Mouse (Mus musculus): ENCODE results near the gene Cab39l. TPM values are rescaled to one million over a fixed set of nuclear protein-coding genes. Genes with fewer than 3 reads are reported as not detected.

Cab39l gene
- polyA plus RNA-seq, 1 experiment, result 34.7 TPM

DNA sequence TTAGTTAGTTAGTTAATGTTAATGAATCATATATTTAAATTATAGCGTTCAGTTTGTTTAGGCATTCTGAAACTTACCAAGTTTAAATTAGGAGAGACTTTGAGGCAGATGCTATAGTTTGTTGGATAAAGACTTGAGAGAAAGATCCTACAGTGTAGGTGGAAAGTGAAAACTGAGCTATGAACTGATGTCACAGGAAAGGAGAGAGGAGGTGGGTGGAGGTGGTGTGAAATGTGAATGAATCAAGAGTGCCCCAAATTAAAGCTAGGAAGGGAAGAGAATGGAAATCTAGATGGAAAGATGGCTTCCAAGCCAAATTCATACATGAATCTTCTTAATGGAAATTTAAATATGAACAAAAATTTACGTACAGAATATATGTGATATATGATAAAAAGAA is 25.7 kb downstream of the Cab39l start:
- no peak for TF ChIP-seq POLR2A (IDR thresholded peaks at IDR 0.05; ENCODE audit: control insufficient read depth, low read depth, low read length)
- no peak for TF ChIP-seq CTCF (IDR thresholded peaks at IDR 0.05; ENCODE audit: control insufficient read depth, insufficient read depth, insufficient replicate concordance, low read depth, low read length)
- no peak overlapping the region for H3K27ac ChIP-seq (ENCODE audit: control insufficient read depth, insufficient read depth, low read depth, low read length)
- H3K27me3 ChIP-seq (ENCODE audit: control insufficient read depth, insufficient read depth, low read length), result no peaks in the 10 kb centered on the region
- no peak overlapping the region for H3K4me3 ChIP-seq (ENCODE audit: control insufficient read depth, low read depth, low read length)
- H3K4me1 ChIP-seq (ENCODE audit: control insufficient read depth, insufficient read depth, low read length), result no peaks in the 10 kb centered on the region
- no peaks in the 10 kb centered on the region for H3K36me3 ChIP-seq (ENCODE audit: control insufficient read depth, insufficient read depth, low read length)

DNA sequence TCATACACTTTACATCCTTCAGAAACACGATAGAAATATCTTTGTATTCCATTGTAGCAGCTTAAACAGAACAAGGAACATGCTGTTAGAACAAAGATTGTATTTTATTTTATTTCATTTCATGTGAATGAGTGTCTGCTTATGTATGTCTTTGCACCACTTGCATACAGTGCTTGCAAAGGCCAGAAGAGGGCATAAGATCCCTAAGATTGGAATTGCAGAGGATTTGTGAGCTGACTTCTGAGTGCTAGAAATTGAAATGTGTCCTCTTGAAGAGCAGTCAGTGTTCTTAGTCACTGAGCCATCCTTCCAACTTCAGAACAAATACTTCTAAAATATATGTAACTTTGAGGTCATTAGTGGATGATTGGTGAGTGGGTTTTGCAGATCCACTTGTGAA is 27.0 kb downstream of the Cab39l start:
- Histone ChIP-seq H3K4me1 (ENCODE audit: control insufficient read depth, insufficient read depth, low read length) (no peaks in the 10 kb centered on the region), H3K27ac (ENCODE audit: control insufficient read depth, insufficient read depth, low read depth, low read length) (no peak overlapping the region), H3K36me3 (ENCODE audit: control insufficient read depth, insufficient read depth, low read length) (no peaks in the 10 kb centered on the region), H3K4me3 (ENCODE audit: control insufficient read depth, low read depth, low read length) (no peak overlapping the region), H3K27me3 (ENCODE audit: control insufficient read depth, insufficient read depth, low read length) (no peaks in the 10 kb centered on the region)
- no peak for TF ChIP-seq CTCF (IDR thresholded peaks at IDR 0.05; ENCODE audit: control insufficient read depth, insufficient read depth, insufficient replicate concordance, low read depth, low read length)
- no peak for TF ChIP-seq POLR2A (IDR thresholded peaks at IDR 0.05; ENCODE audit: control insufficient read depth, low read depth, low read length)

DNA sequence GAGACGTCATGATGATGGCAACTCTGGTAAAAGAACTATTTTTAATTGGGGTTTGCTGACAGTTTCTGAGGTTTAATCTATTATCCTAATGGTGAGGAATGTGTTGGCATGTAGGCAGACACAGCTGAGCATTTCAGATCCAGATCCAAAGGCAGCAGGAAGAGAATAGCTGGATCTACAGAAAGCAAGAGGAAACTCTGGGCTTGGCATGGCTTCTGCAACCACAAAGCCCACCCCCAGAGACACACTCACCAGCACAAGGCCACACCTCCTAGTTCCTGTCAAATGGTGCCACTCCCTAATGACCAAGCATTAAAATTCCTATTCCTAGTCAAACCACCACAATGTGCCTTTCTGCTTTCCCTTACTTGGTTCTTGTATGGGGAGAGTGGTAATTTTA is 30.0 kb downstream of the Cab39l start:
- Histone ChIP-seq H3K36me3 (ENCODE audit: control insufficient read depth, insufficient read depth, low read length) (no peaks in the 10 kb centered on the region), H3K4me1 (ENCODE audit: control insufficient read depth, insufficient read depth, low read length) (no peaks in the 10 kb centered on the region), H3K27me3 (ENCODE audit: control insufficient read depth, insufficient read depth, low read length) (no peaks in the 10 kb centered on the region), H3K4me3 (ENCODE audit: control insufficient read depth, low read depth, low read length) (no peak overlapping the region), H3K27ac (ENCODE audit: control insufficient read depth, insufficient read depth, low read depth, low read length) (no peak overlapping the region)
- no peak for TF ChIP-seq CTCF (IDR thresholded peaks at IDR 0.05; ENCODE audit: control insufficient read depth, insufficient read depth, insufficient replicate concordance, low read depth, low read length)
- no peak for TF ChIP-seq POLR2A (IDR thresholded peaks at IDR 0.05; ENCODE audit: control insufficient read depth, low read depth, low read length)

GRCm38 (mm10) chr14:59478699-59479098 is 37.9 kb downstream of the Cab39l start:
- Histone ChIP-seq H3K4me1 (ENCODE audit: control insufficient read depth, insufficient read depth, low read length) (no peaks in the 10 kb centered on the region), H3K36me3 (ENCODE audit: control insufficient read depth, insufficient read depth, low read length) (no peaks in the 10 kb centered on the region), H3K4me3 (ENCODE audit: control insufficient read depth, low read depth, low read length) (no peak overlapping the region), H3K27me3 (ENCODE audit: control insufficient read depth, insufficient read depth, low read length) (no peaks in the 10 kb centered on the region), H3K27ac (ENCODE audit: control insufficient read depth, insufficient read depth, low read depth, low read length) (no peak overlapping the region)
- no peak for TF ChIP-seq POLR2A (IDR thresholded peaks at IDR 0.05; ENCODE audit: control insufficient read depth, low read depth, low read length)
- no peak for TF ChIP-seq CTCF (IDR thresholded peaks at IDR 0.05; ENCODE audit: control insufficient read depth, insufficient read depth, insufficient replicate concordance, low read depth, low read length)

DNA sequence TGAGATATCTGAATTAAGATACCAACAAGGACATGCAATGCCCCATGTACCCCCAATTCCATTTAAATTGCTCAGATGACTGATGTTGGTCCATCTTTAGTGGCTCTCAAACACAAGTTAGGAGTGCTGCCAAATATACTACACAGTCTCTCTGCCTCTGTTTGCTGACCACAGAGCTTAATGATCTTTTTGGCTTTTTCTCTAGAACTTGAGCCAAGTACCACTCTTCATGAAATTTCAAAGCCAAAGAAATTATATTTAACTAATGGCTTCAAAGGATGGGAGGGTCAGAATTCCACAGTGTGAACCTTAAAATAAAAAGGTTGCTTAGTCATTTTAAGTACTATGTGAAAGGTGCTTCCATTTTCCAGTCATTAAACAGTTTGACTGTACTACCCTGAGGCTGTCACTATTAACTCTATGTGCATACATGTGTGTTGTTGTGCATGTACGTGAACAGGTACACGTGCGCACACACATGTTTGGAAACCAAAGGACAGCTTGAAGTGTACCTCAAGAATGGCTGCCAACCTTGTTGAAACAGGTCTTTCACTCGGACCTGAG is 44.6 kb downstream of the Cab39l start:
- no peak overlapping the region for H3K27ac ChIP-seq (ENCODE audit: control insufficient read depth, insufficient read depth, low read depth, low read length)
- TF ChIP-seq CTCF (IDR thresholded peaks at IDR 0.05; ENCODE audit: control insufficient read depth, insufficient read depth, insufficient replicate concordance, low read depth, low read length), result no peak
- no peak for TF ChIP-seq POLR2A (IDR thresholded peaks at IDR 0.05; ENCODE audit: control insufficient read depth, low read depth, low read length)
- no peaks in the 10 kb centered on the region; the same call in 1 of the 2 replicates for H3K36me3 ChIP-seq (ENCODE audit: control insufficient read depth, insufficient read depth, low read length)
- H3K27me3 ChIP-seq (ENCODE audit: control insufficient read depth, insufficient read depth, low read length), result no peaks in the 10 kb centered on the region
- no peak overlapping the region for H3K4me3 ChIP-seq (ENCODE audit: control insufficient read depth, low read depth, low read length)
- no peaks in the 10 kb centered on the region for H3K4me1 ChIP-seq (ENCODE audit: control insufficient read depth, insufficient read depth, low read length)

GRCm38 (mm10) chr14:59492376-59492775 is 51.6 kb downstream of the Cab39l start:
- H3K4me1 ChIP-seq (ENCODE audit: control insufficient read depth, insufficient read depth, low read length), result no peaks in the 10 kb centered on the region
- H3K27ac ChIP-seq (ENCODE audit: control insufficient read depth, insufficient read depth, low read depth, low read length), result no peak overlapping the region
- TF ChIP-seq POLR2A (IDR thresholded peaks at IDR 0.05; ENCODE audit: control insufficient read depth, low read depth, low read length), result no peak
- TF ChIP-seq CTCF (IDR thresholded peaks at IDR 0.05; ENCODE audit: control insufficient read depth, insufficient read depth, insufficient replicate concordance, low read depth, low read length), result no peak
- H3K36me3 ChIP-seq (ENCODE audit: control insufficient read depth, insufficient read depth, low read length), result no peaks in the 10 kb centered on the region
- no peaks in the 10 kb centered on the region for H3K27me3 ChIP-seq (ENCODE audit: control insufficient read depth, insufficient read depth, low read length)
- peak overlapping the region; percentile 42; the same call in 1 of the 2 replicates for H3K4me3 ChIP-seq (ENCODE audit: control insufficient read depth, low read depth, low read length)

DNA sequence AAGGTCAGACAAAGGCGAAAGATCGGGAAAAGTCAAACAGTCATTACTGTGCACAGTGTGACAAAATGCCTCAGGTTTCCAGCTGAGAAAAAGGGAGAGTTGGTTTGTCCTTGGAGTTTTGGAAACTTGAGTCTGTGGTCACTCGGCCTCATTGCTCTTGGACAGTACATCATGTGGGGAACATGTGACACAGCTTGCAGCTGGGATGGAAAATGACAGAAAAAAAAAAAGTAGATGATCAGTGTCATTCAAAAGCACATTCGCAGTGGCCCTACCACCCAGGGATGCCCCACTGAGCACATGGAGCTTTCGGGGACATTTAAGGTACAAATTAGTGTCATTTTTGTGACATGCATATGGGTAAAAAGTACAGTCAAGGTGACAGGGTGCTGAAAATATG is 57.2 kb downstream of the Cab39l start:
- H3K27me3 ChIP-seq (ENCODE audit: control insufficient read depth, insufficient read depth, low read length), result no peaks in the 10 kb centered on the region
- no peaks in the 10 kb centered on the region; the same call in 1 of the 2 replicates for H3K4me1 ChIP-seq (ENCODE audit: control insufficient read depth, insufficient read depth, low read length)
- no peaks in the 10 kb centered on the region; the same call in 1 of the 2 replicates for H3K36me3 ChIP-seq (ENCODE audit: control insufficient read depth, insufficient read depth, low read length)
- TF ChIP-seq POLR2A (IDR thresholded peaks at IDR 0.05; ENCODE audit: control insufficient read depth, low read depth, low read length) (no peak), CTCF (IDR thresholded peaks at IDR 0.05; ENCODE audit: control insufficient read depth, insufficient read depth, insufficient replicate concordance, low read depth, low read length) (no peak)
- H3K4me3 ChIP-seq (ENCODE audit: control insufficient read depth, low read depth, low read length), result no peak overlapping the region
- no peak overlapping the region for H3K27ac ChIP-seq (ENCODE audit: control insufficient read depth, insufficient read depth, low read depth, low read length)

Measured in testis, adult 2 months (tissue).